Mouse (Mus musculus) fat pad, adult 2 months (tissue): ENCODE results near the gene Gm7137.
"Not testable (repeated sequence)": the region's sequence is repeated elsewhere in the genome, so short reads cannot be mapped to it uniquely, and the experiment has no call there.

Experiments used
- DNase-seq: peaks from one replicate; pipeline ENCODE4 v3.0.0-alpha.2; 2011; ENCODE audit warnings: low read depth, low spot score; ENCODE audit errors: extremely low read depth

Gm7137 gene

DNA sequence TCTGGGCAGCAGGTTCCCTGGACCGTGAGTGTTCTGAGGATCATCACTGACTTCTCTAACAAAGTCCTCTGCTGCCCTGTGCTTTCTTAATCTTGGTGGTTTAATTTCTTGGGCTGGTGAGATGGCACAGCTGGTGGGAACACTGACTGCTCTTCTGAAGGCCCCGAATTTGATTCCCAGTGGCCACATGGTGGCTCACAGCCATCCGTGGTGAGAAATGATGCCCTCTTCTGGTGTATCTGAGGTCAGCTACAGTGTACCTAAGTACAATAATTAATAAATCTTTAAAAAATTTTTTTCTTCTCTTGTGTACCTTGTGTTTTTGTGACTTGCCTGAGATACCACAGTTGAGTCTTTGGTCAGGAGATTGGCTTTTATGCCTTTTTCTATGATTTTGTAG lies 35.7 kb downstream of the Gm7137 start:
- not testable (repeated sequence) for DNase-seq

DNA sequence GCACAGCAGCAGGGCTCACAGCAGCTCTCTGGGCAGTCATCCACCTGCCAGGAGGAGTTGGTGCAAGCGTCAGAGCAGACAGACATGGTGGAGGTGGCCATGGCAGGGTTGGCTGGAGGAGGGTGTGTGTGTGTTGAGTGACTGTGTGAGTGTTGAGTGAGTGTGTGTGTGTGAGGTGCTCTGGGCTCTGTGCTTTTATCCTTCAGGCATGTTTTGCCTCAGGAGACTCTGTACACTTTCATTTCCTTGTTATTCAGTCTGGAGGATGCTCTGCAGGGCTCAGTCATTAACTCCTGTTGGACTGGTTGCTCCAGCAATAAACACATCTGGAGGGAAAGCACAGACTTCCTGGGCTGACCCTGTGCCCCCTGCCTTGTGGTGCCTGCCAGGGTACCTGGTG lies 36.7 kb downstream of the Gm7137 start, which contains the start of gene Gm9736:
Gm9736 (minus strand) TSS at position 101 of the 400 bp plus-strand sequence.
- not testable (repeated sequence) for DNase-seq

GRCm38 (mm10) chr10:77750686-77751085 lies 37.3 kb downstream of the Gm7137 start:
- not testable (repeated sequence) for DNase-seq

DNA sequence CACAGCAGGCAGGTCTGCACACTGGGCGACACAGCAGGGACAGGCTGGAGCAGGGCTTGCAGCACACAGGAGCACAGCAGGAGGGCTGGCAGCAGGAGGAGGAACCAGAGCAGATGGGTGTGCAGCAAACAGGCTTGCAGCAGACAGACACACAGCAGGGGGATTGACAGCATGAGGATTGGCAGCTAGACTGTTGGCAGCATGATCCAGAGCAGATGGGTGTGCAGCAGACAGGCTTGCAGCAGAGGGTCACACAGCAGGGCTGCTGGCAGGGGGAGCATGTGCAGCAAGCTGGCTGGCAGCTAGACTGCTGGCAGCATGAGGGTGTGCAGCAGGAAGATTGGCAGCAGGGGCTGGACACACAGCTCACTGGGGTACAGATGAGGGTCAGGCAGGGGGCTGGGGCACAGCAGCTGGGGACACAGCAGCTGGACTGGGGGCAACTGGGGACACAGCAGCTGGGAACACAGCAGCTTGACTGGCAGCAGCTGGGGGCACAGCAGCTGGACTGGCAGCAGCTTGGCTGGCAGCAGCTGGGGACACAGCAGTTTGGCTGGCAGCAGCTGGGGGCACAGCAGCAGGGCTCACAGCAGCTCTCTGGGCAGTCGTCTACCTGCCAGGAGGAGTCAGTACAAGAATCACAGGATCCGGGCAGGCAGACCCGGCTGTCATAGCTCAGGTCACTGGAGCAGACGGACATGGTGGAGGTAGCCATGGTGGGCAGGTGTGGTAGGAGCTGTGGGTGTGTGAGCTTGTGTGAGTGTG lies 45.9 kb downstream of the Gm7137 start, which contains the start of gene Gm18596:
Gm18596 (minus strand) TSS at position 715 of the 765 bp plus-strand sequence.
- not testable (repeated sequence) for DNase-seq

DNA sequence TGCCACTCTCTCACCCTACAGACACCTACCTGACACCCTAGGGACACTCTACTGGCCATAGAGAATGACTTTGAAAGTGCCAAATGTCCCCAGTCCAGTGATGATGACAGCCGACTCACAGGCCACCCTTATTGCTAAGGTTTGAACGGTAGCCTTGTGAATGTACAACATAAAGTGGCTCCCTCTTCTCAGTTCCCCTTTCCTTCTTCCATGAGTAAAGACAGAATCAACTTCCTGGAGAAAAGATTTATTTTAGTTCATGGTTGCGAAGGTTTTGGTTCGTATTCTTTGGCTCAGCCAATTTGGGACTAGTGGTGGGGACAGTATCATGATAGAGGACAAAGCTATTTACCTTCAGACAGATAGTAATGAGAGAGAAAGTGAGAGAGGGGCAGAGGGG lies 49.1 kb downstream of the Gm7137 start:
- DNase-seq: no peak
